Mouse (Mus musculus) urinary bladder, postnatal 10 days (tissue): ENCODE measurements around the gene Ilf2.

ENCODE experiments used
- DNase-seq: peaks from one replicate; pipeline ENCODE4 v3.0.0; 2022; ENCODE audit warnings: low spot score

Gene Ilf2

DNA sequence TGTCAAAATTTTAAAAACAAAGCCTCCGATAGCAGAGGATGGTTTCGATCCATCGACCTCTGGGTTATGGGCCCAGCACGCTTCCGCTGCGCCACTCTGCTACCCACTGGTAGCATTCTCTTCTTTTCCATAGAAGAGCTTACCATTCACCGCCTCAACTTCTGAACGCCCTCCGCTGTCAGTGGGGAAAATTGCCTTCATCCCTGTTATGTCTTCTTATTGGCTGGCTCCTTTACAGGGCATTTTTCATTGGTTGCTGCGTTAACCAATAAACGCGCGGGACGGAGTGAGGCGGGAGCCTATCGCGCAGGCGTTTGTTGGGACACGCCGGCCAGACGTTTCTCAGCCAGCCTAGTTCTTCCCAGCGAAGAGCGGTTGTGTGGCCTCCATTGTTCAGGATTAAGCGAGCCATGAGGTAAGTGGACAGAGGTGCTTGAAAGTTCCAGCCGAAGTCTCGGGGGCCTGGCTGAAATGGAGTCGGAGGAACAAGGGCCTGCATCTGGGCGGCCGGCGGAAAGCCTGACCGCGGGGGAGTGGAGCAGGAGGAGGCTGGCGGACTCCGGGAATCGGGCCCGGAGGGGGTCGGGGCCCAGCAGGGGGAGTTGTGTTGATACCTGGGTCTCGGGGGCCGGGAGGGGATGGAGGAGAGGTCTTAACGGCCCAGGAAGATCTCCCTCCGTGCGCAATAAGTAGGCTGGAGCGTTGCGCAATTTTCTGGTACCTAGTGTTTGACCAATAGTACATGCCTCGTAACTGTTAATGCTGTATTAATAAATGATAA lies at the start of gene Ilf2:
TSS of gene Ilf2 (plus strand) at position 296 of the 781 bp plus-strand sequence.
- peak; percentile 74 for DNase-seq

DNA sequence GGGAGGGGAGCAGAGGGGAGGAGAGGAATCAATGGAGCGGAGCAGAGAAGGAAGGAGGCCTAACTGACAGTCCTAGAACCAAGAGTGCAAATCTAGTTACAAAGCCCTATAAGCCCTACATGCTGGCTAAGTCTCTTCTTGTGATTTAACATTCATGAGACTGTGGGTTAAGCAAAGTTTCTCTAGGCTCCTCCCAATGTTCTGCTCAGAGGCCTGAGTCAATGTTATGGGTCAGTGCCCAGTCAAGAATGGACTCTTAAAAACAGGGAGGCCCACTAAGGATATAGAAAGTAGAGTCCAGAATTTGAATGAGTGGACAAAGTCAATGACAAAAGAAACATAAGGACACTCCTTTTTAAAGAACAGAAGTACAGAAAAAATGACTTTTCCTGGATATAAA lies 48.4 kb upstream of the Ilf2 start:
- no peak for DNase-seq

- no peak for DNase-seq
These were observed 47.7 kb upstream of the Ilf2 start for GRCm38 (mm10) chr3:90428186-90428585.

DNA sequence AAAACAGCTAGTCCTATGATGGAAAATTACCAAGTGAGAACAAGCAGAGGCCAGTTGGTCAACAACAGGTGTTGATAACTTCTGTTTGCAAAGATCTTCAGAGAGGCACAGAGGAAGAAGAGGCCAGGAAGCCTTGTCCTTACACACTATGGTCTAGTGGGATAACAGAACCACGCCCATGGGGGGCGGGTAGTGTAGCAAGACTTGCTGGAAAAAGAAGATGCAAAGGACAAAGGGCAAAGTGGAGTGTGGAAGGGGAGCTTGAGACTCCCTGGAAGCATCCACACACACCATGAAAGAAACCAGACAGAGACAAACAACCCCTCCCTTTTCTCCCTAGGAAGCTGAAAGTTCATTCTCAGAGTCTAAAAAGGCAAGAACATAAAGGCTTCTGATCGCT lies 46.4 kb upstream of the Ilf2 start:
- no peak for DNase-seq

DNA sequence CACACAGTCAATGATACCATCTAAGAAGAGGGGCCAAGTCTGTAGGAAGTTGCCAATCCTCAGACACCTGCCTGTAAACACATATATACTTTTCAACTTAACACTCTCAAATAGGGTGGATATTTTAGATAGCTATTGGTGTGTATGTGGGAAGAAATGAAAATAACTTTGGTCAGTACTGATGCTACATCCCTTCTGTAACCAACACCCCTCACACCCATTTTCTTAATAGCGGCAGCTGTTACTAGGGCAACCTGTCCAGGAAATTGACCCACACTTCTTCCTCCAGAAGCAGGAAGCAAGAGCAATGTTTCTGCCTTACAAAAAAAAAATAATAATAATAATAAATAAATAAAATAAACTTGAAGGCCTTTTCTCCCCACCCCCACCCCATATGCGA lies 43.6 kb upstream of the Ilf2 start:
- DNase-seq: no peak

GRCm38 (mm10) chr3:90432811-90433219 lies 43.1 kb upstream of the Ilf2 start:
- no peak for DNase-seq

DNA sequence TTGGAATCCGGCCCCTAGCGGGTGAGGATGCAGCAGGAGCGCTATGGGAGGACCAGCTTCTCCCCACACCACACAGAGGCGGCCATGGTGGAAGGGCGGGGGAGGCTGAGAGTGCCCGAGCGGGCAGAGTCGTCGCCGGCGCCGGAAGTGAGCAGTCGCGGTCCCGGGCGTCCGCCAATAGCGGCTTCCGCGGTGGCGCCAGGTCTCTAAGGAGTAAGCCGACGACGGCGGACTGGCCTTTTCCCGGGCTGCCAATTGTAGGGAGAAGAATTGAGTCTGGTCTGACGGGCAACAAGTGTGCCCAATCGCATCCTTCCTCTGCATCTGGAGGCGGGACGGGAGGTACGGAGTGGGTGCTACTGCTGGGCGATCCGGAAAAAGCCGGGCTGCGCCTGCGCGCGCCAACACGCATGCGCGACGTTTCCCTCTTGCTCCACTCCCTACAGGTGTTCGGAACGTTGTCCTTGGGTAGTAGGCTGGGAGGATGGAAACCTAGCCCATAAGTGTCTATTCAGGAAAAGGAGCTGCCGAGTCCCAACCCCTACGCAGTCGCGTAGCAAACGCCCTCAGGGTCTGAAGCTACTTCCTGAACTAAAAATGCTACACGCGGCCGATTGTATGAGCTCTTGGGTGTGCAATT lies 42.4 kb upstream of the Ilf2 start, which contains the start of gene Ints3:
TSS of gene Ints3 (minus strand) at position 242 of the 640 bp plus-strand sequence.
- DNase-seq: peak; percentile 98

DNA sequence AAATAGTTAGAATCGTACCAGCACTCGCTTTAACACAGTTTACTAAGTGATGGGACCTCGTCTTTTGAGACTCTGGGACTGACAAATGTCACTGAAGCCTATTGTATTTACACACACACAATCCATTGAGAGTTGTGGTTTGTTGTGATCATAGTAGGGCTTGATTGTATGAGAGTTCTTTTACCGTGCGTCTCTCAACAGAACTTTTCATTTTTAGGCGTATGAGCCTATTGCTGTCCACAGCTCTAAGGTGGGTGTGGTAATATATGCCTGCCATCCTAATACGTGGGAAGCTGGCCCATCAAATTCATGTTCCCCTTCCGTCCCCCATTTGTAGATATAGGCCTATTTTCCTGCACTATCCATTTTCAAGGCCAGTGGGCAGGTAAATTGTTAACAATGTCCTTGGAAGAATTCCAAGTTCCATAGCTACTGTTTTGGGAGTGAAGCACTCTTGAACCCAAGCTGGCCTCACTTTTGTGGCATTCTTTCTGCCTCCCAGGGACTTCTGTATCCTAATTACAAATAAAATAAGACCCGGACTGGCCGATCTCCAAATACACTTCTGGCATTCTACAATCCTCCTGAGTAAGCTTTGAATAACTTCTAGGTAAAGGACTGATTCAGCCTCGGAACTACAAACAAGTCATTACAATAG lies 41.7 kb upstream of the Ilf2 start:
- DNase-seq: no peak

- no peak for DNase-seq
These were observed 38.8 kb upstream of the Ilf2 start for GRCm38 (mm10) chr3:90437131-90437530.

GRCm38 (mm10) chr3:90440756-90441155 lies 35.2 kb upstream of the Ilf2 start:
- no peak for DNase-seq

DNA sequence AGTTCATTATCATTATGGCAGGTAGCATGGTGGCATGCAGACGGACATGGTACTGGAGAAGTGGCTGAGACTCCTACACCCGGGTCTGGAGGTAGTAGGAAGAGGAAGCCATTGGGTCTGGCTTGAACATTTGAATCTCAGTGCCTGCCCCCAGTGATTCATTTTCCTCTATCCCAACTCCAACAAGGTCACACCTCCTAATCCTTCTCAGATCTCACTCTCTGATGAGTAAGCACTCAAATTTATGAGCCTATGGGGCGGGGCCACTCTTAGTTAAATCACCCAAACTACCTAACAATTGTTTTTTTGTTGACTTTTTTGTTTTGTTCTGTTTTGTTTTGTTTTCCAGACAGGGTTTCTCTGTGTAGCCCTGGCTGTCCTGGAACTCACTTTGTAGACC lies 31.9 kb upstream of the Ilf2 start:
- DNase-seq: no peak

GRCm38 (mm10) chr3:90445417-90446200 lies 30.3 kb upstream of the Ilf2 start:
- no peak for DNase-seq

GRCm38 (mm10) chr3:90446389-90447122 lies 29.4 kb upstream of the Ilf2 start:
- DNase-seq: no peak

DNA sequence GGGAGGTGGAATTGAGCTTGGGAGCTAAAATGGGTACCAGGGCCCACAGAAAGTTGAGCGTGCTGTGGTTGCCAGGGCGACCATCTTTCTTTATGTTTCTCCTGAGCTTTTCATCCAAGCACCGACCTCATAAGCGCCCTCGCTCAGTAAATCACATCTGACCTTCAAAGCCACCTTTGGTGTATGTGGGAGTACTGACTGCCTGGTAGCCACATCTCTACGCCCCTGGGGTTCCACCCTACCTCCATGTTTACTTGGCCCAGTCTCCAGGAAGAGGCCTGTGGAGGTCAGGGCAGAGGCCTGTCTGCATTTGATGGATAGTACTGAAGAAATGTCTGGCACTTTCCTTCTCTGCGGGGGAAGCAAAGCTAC lies 28.8 kb upstream of the Ilf2 start:
- DNase-seq: no peak

DNA sequence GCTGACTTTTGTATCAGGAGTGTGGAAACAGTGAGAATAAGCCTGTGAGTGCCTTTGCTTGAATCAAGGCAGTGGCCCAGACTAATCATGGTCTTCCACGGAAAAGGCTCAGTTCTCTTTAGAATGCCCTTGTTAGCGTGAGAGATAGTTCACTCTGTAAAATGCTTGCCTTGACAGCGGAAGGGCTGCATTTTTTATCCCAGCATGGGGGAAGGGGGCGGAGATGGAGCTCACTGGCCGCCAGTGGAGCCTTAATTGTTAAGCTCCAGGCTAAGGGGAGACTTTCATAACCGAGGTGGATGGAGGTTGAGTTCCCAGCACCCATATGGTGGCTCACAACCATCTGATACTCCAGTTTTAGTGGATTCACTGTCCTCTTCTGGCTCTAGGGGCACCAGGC lies 27.3 kb upstream of the Ilf2 start:
- no peak for DNase-seq

GRCm38 (mm10) chr3:90450874-90451273 lies 25.1 kb upstream of the Ilf2 start:
- DNase-seq: no peak

DNA sequence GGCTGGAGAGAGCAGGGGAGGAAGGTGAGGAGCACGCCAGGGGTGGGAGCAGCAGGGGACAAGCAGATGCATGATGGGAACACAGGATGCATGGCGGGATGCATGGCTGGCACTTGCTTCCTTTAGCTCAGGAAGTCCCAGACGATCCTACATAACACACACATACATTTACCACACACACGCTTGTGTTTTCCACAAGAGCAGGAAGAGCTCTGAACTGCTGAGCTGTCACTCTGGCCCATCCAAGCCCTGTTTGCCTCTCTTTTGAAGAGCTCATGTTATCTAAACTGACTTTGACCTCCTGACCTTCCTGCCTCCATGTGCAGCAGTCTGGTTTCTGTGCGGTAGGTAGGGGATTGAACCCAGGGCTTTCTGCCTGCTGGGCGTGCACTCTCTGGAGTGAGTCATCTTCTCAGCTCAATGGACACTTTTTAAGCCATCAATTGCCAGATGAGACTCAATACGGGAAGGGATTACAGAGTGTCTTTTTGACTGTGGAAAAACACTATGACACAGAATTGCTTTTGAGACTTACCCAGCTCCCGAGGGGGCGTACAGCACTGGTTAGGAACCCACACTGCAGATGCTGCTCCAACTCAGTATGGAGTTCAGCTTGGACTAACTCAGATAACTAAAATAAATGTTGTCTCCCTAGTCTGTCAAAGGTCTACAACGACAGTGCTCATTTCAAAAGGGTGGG lies 24.4 kb upstream of the Ilf2 start:
- no peak for DNase-seq

- no peak for DNase-seq
These were observed 21.0 kb upstream of the Ilf2 start for GRCm38 (mm10) chr3:90454931-90455330.

- DNase-seq: no peak
These were observed 16.2 kb upstream of the Ilf2 start for GRCm38 (mm10) chr3:90459727-90460126.

GRCm38 (mm10) chr3:90460315-90460714 lies 15.6 kb upstream of the Ilf2 start:
- DNase-seq: no peak

DNA sequence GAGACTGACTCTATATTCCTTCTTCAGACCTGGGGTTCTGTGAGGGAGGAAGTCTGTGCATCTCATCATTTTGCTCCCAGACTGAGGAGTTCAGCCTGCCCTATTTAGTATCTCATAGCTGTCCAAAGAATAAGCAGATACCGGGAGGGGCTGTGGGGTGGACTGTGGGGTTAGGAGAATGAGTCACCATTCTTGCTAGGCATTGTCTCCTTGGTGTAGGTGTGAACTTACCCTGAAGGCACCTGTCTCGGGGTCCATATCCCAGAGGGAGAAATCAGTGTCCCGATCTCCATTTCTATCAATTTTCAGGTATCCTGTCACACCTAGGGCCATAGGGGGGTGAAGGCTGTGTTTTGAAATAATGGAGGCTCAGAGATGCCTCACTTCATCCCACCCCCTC lies 14.0 kb upstream of the Ilf2 start:
- DNase-seq: no peak
